Mouse (Mus musculus) kidney, adult 2 months (tissue): ENCODE data around the gene Snrnp200.
"Not testable (repeated sequence)": the region's sequence is repeated elsewhere in the genome, so short reads cannot be mapped to it uniquely, and the experiment has no call there.

Experiments
- CTCF ChIP-seq: fragments of 200-500 bp; conservative IDR thresholded peaks from 2 replicates; pipeline ENCODE4 v1.5.1; 2011; ENCODE audit warnings: low read depth, mild to moderate bottlenecking, control low read depth, low read length, moderate library complexity, mixed read lengths; ENCODE audit not compliant: insufficient read depth, insufficient read length
- POLR2A ChIP-seq: fragments of 200-500 bp; IDR thresholded peaks from one replicate; pipeline ENCODE4 v1.6.1; 2011; ENCODE audit warnings: low read depth, low read length, control low read depth

DNA sequence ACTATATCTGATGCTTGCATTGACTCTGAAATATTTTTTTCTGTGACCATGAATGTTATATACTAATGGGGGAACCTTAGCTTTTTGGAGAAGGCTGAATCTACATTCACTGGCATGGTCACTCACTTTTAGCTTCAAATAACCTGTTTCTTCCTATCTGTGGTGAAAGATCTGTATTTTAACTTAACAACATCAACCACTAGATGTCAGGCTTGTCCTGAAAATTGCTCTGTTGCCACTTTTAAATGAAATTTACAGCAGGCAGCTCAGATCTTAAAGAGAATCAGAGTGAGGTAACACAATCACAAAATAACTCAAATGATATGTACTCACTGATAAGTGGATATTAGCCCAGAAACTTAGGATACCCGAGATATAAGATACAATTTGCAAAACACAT is 41.9 kb upstream of the Snrnp200 start:
- TF ChIP-seq CTCF, POLR2A: not testable (repeated sequence)
